Mouse (Mus musculus): Measurements from ENCODE around the gene Usp26. TPM values are rescaled to one million over a fixed set of nuclear protein-coding genes. Genes with fewer than 3 reads are reported as not detected.

Usp26 gene
- polyA plus RNA-seq (2015; fragmentation: Nextera tagmentation; extraction: Ambion mirVana) = not detected in 2 replicates

DNA sequence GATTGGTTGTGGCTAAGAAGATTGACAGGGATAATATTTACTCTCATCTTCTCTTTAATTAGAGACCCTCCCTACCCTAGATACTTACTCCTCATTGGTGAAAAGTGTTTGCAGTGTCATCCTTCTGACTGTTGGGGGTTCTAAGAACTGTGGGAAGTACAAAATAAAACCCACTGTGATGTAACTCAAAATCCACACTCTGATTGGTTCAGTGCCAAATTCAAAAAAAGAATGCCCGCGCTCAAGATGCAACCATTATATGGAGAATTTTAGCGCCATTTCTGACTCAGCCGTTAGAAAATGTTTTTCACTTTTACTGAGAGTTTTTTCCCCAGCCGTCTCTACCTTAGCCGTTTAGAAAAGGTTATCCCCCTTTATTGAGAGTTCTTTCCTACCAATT lies at the start of gene Usp26:
Gene Usp26 (minus strand): TSS at position 101 of the 400 bp plus-strand sequence.

Other genes with a start within 250 kb of the Usp26 start
- 39.2 and 43.4 TPM in 2 replicates for gene Hs6st2, start 119.4 kb downstream of the Usp26 start, polyA plus RNA-seq (2015; fragmentation: Nextera tagmentation; extraction: Ambion mirVana)
- not detected in 2 replicates for gene 1700080O16Rik, start 171.5 kb upstream of the Usp26 start, polyA plus RNA-seq (2015; fragmentation: Nextera tagmentation; extraction: Ambion mirVana)

All from neural tube, postnatal 0 days (tissue).